Mouse (Mus musculus) liver, embryonic 12.5 days (tissue): ENCODE data around the gene Slc25a39. TPM values are rescaled to one million over a fixed set of nuclear protein-coding genes. Genes with fewer than 3 reads are reported as not detected.

Experiments
- ATAC-seq: fragments of 200-750 bp; cut with Nextera tagmentation; 2 replicates; pipeline ENCODE4 v1.8.0; 2017; ENCODE audit warnings: moderate number of reproducible peaks, mild to moderate bottlenecking, moderate library complexity
- H3K27ac ChIP-seq: fragments of 300-500 bp; sonication (generic); 2 replicates; pipeline ENCODE4 v1.5.1; 2016; ENCODE audit warnings: mild to moderate bottlenecking
- H3K27me3 ChIP-seq: fragments of 300-500 bp; sonication (generic); replicated peaks from 2 replicates; pipeline ENCODE4 v1.6.1; 2016; ENCODE audit warnings: mild to moderate bottlenecking, moderate library complexity
- H3K36me3 ChIP-seq: fragments of 300-500 bp; sonication (generic); 2 replicates; pipeline ENCODE4 v1.6.1; 2016; ENCODE audit warnings: mild to moderate bottlenecking, moderate library complexity
- H3K4me1 ChIP-seq: fragments of 300-500 bp; sonication (generic); 2 replicates; pipeline ENCODE4 v1.6.1; 2016
- H3K4me2 ChIP-seq: fragments of 300-500 bp; sonication (generic); 2 replicates; pipeline ENCODE4 v1.6.1; 2016; ENCODE audit warnings: mild to moderate bottlenecking, moderate library complexity
- H3K4me3 ChIP-seq: fragments of 300-500 bp; sonication (generic); 2 replicates; pipeline ENCODE4 v1.5.1; 2016; ENCODE audit warnings: mild to moderate bottlenecking, moderate library complexity
- H3K9ac ChIP-seq: fragments of 300-500 bp; sonication (generic); 2 replicates; pipeline ENCODE4 v1.6.1; 2016; ENCODE audit warnings: mild to moderate bottlenecking, moderate library complexity
- H3K9me3 ChIP-seq: fragments of 300-500 bp; sonication (generic); replicated peaks from 2 replicates; pipeline ENCODE4 v1.6.1; 2016; ENCODE audit warnings: mild to moderate bottlenecking, moderate library complexity
- WGBS: fragments of 180-500 bp; shearing (Covaris S2); methylation state at CpG from one replicate; pipeline ENCODE4 v1.1.7; 2016; ENCODE audit not compliant: insufficient replicate concordance; 5-methylcytosine and 5-hydroxymethylcytosine counted together
- polyA plus RNA-seq: library from polyadenylated mRNA; unstranded; fragments of >200 nt; fragmentation: Nextera tagmentation; extraction: Ambion mirVana; gene quantifications from 2 replicates; pipeline ENCODE4 v1.2.1, GENCODE M21; 2016

The Slc25a39 gene
- polyA plus RNA-seq, 1 experiment from 2014 or later, result 367 TPM

DNA sequence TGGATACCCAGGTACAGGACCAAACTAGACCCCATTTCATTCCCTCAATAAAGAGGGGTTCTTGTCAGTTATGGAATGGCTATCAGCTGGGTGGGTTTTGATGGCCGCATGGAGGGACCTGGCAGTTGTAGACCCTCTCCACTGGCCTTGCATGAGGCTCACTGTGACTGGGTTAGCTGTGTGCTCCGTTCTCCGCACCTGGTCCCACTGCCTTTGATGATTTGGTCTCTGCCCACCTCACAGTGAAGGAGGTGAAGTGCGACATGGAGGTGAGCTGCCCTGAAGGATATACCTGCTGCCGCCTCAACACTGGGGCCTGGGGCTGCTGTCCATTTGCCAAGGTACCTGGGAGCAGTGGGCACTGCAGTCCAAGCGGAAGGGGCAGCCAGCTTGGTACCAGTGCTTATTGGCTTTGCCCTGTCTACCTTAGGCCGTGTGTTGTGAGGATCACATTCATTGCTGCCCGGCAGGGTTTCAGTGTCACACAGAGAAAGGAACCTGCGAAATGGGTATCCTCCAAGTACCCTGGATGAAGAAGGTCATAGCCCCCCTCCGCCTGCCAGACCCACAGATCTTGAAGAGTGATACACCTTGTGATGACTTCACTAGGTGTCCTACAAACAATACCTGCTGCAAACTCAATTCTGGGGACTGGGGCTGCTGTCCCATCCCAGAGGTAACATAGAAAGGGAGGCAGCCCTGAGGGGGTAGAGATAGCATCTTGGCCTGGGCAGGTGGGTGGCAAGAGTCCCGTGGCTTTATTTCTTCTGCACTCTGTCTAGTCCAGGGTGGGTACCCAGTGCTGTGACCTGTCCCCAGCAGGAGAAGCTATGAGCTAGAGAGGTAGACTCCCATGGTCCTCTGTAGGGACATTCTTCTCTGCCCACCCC lies 27.3 kb upstream of the Slc25a39 start:
- H3K36me3 ChIP-seq, result peaks cover 15% of the 10 kb centered on the region
- H3K4me1 ChIP-seq, result peaks cover 44% of the 10 kb centered on the region
- no peak overlapping the region for H3K27ac ChIP-seq
- H3K9me3 ChIP-seq, result no peaks in the 10 kb centered on the region
- WGBS, result 78% methylated on average over 11 of the region's 11 CpGs
- no peak overlapping the region for H3K4me3 ChIP-seq
- H3K4me2 ChIP-seq, result no peak overlapping the region
- H3K9ac ChIP-seq, result no peak overlapping the region
- no peak for ATAC-seq
- peaks cover 60% of the 10 kb centered on the region for H3K27me3 ChIP-seq

DNA sequence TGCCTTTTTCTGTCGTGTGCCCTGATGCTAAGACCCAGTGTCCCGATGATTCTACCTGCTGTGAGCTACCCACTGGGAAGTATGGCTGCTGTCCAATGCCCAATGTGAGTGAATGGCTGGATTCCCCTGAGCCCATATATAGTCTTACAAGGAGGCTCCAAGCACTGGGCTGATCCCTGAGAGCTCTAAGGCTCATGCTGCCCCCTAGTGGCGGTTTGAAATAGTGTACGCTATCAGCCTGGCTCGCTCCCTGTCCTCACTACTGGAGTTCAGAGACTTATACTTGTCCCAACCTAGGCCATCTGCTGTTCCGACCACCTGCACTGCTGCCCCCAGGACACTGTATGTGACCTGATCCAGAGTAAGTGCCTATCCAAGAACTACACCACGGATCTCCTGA lies 26.7 kb upstream of the Slc25a39 start:
- Histone ChIP-seq H3K9me3 (no peaks in the 10 kb centered on the region), H3K27me3 (peaks cover 55% of the 10 kb centered on the region), H3K9ac (no peak overlapping the region), H3K4me2 (no peak overlapping the region), H3K4me3 (no peak overlapping the region), H3K4me1 (peaks cover 51% of the 10 kb centered on the region), H3K27ac (no peak overlapping the region), H3K36me3 (peaks cover 15% of the 10 kb centered on the region)
- 13% methylated on average over 7 of the region's 7 CpGs for WGBS
- ATAC-seq, result peak; percentile 50

DNA sequence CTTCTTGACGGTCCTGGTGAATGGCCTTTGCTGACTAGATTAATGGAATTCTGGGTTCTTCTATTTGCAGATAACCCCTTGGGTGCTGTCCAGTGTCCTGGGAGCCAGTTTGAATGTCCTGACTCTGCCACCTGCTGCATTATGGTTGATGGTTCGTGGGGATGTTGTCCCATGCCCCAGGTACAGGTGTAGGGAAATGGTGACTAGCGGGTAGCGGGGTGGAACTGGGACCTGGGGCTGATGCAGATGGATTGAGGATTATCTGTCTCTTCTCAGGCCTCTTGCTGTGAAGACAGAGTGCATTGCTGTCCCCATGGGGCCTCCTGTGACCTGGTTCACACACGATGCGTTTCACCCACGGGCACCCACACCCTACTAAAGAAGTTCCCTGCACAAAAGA lies 26.1 kb upstream of the Slc25a39 start:
- WGBS, result 85% methylated on average over 7 of the region's 7 CpGs
- Histone ChIP-seq H3K9ac (no peak overlapping the region), H3K27ac (no peak overlapping the region), H3K36me3 (peaks cover 15% of the 10 kb centered on the region), H3K4me3 (no peak overlapping the region), H3K9me3 (no peaks in the 10 kb centered on the region), H3K4me1 (peaks cover 56% of the 10 kb centered on the region), H3K4me2 (no peak overlapping the region), H3K27me3 (peaks cover 55% of the 10 kb centered on the region)
- no peak for ATAC-seq

DNA sequence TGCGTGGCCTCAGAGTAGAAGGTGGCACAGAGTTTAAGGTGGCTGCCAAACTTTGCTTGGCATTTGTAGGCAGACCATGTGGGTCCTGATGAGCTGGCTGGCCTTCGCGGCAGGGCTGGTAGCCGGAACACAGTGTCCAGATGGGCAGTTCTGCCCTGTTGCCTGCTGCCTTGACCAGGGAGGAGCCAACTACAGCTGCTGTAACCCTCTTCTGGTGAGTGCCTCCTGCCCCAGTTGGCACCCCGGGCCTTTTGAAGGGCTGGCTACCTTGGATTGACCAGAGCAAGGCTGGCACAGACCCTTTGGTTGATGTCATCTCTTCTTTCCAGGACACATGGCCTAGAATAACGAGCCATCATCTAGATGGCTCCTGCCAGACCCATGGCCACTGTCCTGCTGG lies 25.1 kb upstream of the Slc25a39 start:
- WGBS, result 83% methylated on average over 6 of the region's 6 CpGs
- H3K9ac ChIP-seq, result no peak overlapping the region
- H3K9me3 ChIP-seq, result no peaks in the 10 kb centered on the region
- peak overlapping the region; percentile 42; the same call in 1 of the 2 replicates for H3K4me2 ChIP-seq
- no peak for ATAC-seq
- H3K4me1 ChIP-seq, result peaks cover 49% of the 10 kb centered on the region
- no peak overlapping the region for H3K4me3 ChIP-seq
- peaks cover 49% of the 10 kb centered on the region for H3K27me3 ChIP-seq
- peak overlapping the region; percentile 21; the same call in 1 of the 2 replicates for H3K27ac ChIP-seq
- peaks cover 15% of the 10 kb centered on the region for H3K36me3 ChIP-seq

DNA sequence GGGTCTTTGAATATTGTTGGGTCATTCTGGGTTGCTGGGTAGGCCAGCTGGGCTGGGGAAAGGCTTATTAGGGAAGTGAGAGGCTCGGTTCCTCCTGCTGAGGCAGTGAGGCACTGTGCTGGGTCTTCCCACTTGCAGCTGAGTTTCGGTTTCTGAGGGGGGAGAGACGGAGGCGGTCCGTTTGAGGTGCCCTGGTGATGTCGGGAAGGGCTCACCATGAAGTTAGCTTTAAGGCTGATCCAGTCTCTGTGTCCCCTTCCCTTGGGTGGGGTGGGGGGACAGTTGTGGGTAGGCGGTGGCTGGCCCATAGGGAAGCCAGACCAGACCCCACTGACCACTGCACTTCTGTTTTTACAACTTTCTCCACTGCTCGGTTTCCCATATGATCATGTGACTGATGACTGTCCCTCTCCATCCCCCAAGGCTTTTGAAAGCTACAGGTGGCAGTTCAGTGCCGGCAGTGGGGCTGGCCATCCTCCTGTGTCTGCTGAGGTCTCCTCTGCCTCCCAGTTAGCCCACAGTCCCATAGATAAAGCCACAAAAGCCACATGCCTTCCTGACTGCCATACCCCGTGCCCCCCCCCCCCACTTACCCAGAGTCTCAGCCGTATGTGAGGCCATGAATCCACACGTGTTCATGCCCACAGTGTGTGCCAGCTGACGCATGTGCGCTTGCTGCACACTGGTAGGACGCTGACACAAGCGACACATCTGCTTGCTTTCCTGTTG lies 24.5 kb upstream of the Slc25a39 start:
- H3K9me3 ChIP-seq, result no peaks in the 10 kb centered on the region
- H3K9ac ChIP-seq, result no peak overlapping the region
- peaks cover 43% of the 10 kb centered on the region for H3K27me3 ChIP-seq
- peak overlapping the region; percentile 42 for H3K4me2 ChIP-seq
- WGBS, result 21% methylated on average over 16 of the region's 16 CpGs
- H3K36me3 ChIP-seq, result peaks cover 15% of the 10 kb centered on the region
- peak overlapping the region; percentile 21 for H3K27ac ChIP-seq
- no peak for ATAC-seq
- H3K4me3 ChIP-seq, result peak overlapping the region; percentile 21
- H3K4me1 ChIP-seq, result peaks cover 43% of the 10 kb centered on the region

DNA sequence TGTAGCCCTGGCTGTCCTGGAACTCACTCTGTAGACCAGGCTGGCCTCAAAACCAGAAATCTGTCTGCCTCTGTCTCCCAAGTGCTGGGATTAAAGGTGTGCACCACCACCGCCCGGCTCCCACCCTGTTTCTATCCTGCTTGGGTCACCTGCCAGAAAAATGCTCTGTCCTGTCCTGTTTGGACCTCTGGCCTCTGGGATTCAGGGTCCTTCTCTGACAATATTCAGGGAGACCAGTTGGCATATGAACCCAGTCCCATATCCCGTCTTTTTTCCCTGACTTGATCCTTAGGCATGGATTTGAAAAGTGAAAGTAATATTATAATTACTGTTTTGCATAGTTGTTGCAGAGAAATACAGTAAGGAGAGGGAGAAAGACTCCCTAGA lies 24.0 kb upstream of the Slc25a39 start:
- Histone ChIP-seq H3K36me3 (peaks cover 15% of the 10 kb centered on the region), H3K9ac (no peak overlapping the region), H3K27ac (no peak overlapping the region; the same call in 1 of the 2 replicates), H3K9me3 (no peaks in the 10 kb centered on the region), H3K4me2 (peak overlapping the region; percentile 42), H3K4me3 (peak overlapping the region; percentile 21), H3K4me1 (peaks cover 41% of the 10 kb centered on the region), H3K27me3 (peaks cover 37% of the 10 kb centered on the region)
- 68% methylated on average over 3 of the region's 3 CpGs for WGBS
- no peak for ATAC-seq

DNA sequence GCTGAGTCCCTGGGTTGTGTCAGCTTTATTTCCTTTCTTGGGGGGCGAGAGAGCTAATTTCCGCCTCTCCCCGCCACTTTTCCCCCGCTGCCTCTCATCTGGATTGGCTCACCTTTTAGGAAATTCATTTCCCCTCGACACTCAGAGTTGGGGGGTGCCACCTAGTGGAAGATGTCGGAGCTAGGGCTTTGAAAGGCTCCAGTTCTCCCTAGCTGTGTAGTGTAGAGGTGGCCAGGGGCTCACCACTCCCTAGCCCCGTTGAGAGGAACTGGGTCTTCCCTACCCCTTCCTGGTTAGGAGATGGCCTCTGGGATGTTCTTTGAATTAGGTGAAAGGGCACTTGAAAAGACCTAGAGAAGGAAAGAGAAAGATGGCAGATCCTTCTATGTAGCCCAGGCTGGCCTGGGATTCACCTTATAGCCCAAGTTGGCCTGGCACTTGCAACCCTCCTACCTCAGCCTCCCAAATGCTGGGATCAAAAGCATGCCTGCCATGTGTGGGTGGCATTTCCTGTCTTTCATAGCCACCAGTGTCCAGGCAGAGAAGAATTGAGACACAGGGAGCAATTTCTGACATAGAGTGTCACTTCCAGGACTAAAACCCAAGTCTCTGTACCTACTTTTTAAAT lies 23.4 kb upstream of the Slc25a39 start:
- peak; percentile 31; the same call in 1 of the 2 replicates for ATAC-seq
- no peaks in the 10 kb centered on the region for H3K9me3 ChIP-seq
- peak overlapping the region; percentile 70 for H3K9ac ChIP-seq
- WGBS, result 1% methylated on average over 7 of the region's 7 CpGs
- peaks cover 32% of the 10 kb centered on the region for H3K27me3 ChIP-seq
- peak overlapping the region; percentile 89 for H3K4me2 ChIP-seq
- peaks cover 15% of the 10 kb centered on the region for H3K36me3 ChIP-seq
- peak overlapping the region; percentile 71 for H3K4me3 ChIP-seq
- H3K4me1 ChIP-seq, result peaks cover 41% of the 10 kb centered on the region
- H3K27ac ChIP-seq, result peak overlapping the region; percentile 84

DNA sequence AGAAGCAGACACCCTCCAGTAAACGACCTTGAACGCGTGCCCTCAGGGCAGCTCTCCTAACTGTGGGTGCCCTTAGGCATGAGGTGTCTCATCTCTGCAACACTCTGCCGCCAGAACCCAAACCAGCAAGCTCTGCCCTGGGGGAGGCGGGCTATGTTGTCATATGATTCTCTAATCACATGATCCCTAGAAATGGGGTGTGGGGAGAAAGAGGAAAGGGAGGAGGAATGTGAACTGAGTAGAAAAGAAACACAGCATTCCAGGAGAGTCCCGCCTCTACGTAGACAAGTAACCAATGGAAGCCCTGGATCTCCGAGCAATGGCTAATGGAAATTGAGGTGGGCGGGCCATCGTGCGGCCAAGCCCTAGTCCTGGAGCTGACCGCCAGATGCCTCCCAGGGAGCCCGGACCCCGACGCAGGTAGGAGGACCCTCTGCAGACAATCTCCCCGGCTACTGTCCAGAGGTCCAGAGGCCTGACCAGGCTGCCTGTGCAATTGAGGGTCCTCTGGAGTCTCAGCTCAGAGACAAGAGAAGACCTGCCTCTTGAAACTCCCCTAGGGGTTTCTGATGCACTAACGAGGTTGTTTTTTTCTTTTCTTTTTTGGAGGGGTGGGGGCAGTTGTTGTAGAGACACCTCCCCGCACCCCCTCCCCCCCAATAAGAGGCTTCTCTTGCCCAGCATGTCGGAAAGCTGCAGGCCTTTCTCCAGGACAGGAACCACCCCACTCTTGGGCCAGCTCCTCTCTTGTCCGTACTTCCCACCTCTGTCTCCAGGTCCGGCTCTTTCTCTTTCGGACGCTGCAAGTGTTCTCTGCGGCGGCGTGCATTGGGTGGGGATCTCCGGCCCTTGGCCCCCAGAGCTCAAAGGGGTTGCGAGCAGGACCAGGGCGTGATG lies 22.6 kb upstream of the Slc25a39 start, which contains the start of gene Grn:
Grn (plus strand) TSS at position 195 of the 897 bp plus-strand sequence.
- peak within 1 kb of the TSS; percentile 84 for H3K27ac ChIP-seq
- no peaks in the 10 kb centered on the region for H3K9me3 ChIP-seq
- peaks cover 41% of the 10 kb centered on the region for H3K4me1 ChIP-seq
- peak within 1 kb of the TSS; percentile 71 for H3K4me3 ChIP-seq
- H3K27me3 ChIP-seq, result peaks cover 25% of the 10 kb centered on the region
- H3K9ac ChIP-seq, result peak within 1 kb of the TSS; percentile 70
- WGBS, result 1% methylated on average over 29 of the region's 29 CpGs
- H3K36me3 ChIP-seq, result peaks cover 8% of the 10 kb centered on the region; the same call in 1 of the 2 replicates
- H3K4me2 ChIP-seq, result peak within 1 kb of the TSS; percentile 89
- ATAC-seq, result peak; percentile 88

DNA sequence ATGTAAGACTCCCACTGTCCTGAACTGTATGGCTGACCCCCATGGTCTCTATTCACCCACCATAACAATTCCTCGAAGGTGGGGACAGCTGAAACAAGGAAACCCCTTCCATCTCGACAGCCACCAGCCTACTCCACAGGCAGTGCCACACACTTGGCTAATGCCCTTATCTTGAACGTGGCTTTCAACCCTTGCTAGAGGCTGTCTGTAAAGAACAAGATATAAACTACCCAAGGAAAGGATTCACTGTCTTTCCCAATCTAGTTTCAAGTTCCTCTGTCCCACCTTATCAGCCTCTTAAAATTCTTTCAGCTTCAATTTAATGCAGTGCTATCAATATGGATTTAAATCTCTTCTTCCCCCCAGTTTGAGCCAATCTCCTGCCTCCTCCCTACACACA lies 21.8 kb upstream of the Slc25a39 start:
- no peak for ATAC-seq
- Histone ChIP-seq H3K9ac (peak overlapping the region; percentile 70), H3K9me3 (no peaks in the 10 kb centered on the region), H3K4me2 (peak overlapping the region; percentile 89), H3K4me3 (peak overlapping the region; percentile 71), H3K27ac (0 out of 2 replicates have a peak overlapping the region, but pooled peaks have one; percentile 33), H3K36me3 (no peaks in the 10 kb centered on the region), H3K4me1 (peaks cover 41% of the 10 kb centered on the region), H3K27me3 (peaks cover 19% of the 10 kb centered on the region)
- 15% methylated on average over 3 of the region's 3 CpGs for WGBS

DNA sequence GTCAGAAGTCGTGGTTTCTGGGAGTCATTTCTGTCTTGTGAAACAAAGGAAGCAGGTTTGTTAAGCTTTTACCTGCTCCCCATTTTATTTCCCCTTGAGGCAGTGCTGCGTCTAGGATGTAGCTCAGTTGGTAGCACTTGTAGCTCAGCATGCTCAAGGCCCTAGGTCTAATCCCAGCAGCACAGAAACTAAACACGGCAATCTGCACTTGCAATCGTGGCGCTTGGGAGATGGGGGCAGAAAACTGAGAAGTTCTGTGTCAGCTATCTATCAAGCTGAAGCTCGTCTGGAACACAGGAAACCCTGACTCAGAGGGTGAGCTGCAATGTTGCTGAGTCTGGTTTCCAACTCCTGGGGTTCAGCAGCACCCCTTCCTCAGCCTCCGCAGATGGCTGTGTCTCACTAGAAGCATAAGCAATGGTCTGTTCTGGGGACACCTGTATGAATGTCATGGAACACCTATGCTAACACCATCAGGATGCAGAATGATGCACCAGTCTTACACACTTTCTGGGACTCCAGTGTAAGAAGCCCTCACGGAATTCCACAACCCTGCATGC lies 21.3 kb upstream of the Slc25a39 start:
- Histone ChIP-seq H3K27me3 (peaks cover 23% of the 10 kb centered on the region), H3K4me2 (peak overlapping the region; percentile 89), H3K36me3 (no peaks in the 10 kb centered on the region), H3K27ac (0 out of 2 replicates have a peak overlapping the region, but pooled peaks have one; percentile 33), H3K4me1 (peaks cover 41% of the 10 kb centered on the region), H3K4me3 (no peak overlapping the region), H3K9ac (0 out of 2 replicates have a peak overlapping the region, but pooled peaks have one; percentile 70), H3K9me3 (no peaks in the 10 kb centered on the region)
- WGBS, result 36% methylated on average over 8 of the region's 8 CpGs
- no peak for ATAC-seq
